Comparison of ENCODE assay signal across 10 mouse cellular contexts in genomic region chr1:160259884-160260283, GRCm38 (mm10). TPM values are rescaled to one million over a fixed set of nuclear protein-coding genes. Genes with fewer than 3 reads are reported as not detected.
DNase-seq lines count a peak whose midpoint lies in the region; ATAC-seq and TF ChIP-seq lines count a peak whose summit lies in the region.
"Had no signal": no experiment of that assay in that cellular context is flagged by ENCODE, and none has a peak within 500 bp of the region (broad histone marks: within the 10 kb centered on the region; RNA-seq: fewer than 3 reads in every experiment).

No protein-coding gene starts in this region.

- no peak overlapping the region for H3K4me3 ChIP-seq in lung, postnatal 0 days (ENCODE audit: low read depth, low read length)
- no peak overlapping the region for H3K4me3 ChIP-seq in left cerebral cortex, adult 2 months
- H3K4me3 ChIP-seq: embryonic facial prominence, embryonic 12.5 days; limb, embryonic 13.5 days had no signal

- no peak for TF ChIP-seq EP300 in lung, postnatal 0 days (IDR thresholded peaks at IDR 0.05)

- intact Hi-C loops in left cerebral cortex, adult 2 months (cut with DNase I) = no loop called here

- H3K36me3 ChIP-seq in lung, postnatal 0 days (ENCODE audit: insufficient read depth, low read length) = no peaks in the 10 kb centered on the region; the same call in 1 of the 2 replicates
- H3K36me3 ChIP-seq: embryonic facial prominence, embryonic 12.5 days; limb, embryonic 13.5 days had no signal

- H3K27ac ChIP-seq in lung, postnatal 0 days (ENCODE audit: low read length) = no peak overlapping the region
- no peak overlapping the region for H3K27ac ChIP-seq in left cerebral cortex, adult 2 months
- H3K27ac ChIP-seq: embryonic facial prominence, embryonic 12.5 days; limb, embryonic 13.5 days had no signal

- WGBS in lung, postnatal 0 days = 27% methylated on average over 7 of the region's 7 CpGs

- H3K4me2 ChIP-seq in lung, postnatal 0 days (replicated peaks; ENCODE audit: low read depth, low read length) = no peak overlapping the region
- H3K4me2 ChIP-seq: embryonic facial prominence, embryonic 12.5 days; limb, embryonic 13.5 days had no signal

- H3K9me3 ChIP-seq in lung, postnatal 0 days (ENCODE audit: low read length) = no peaks in the 10 kb centered on the region
- H3K9me3 ChIP-seq: embryonic facial prominence, embryonic 12.5 days; limb, embryonic 13.5 days had no signal

- no peak overlapping the region for H3K9ac ChIP-seq in lung, postnatal 0 days (replicated peaks; ENCODE audit: low read depth)
- H3K9ac ChIP-seq: embryonic facial prominence, embryonic 12.5 days; limb, embryonic 13.5 days had no signal

- peaks cover 7% of the 10 kb centered on the region; the same call in 1 of the 2 replicates for H3K4me1 ChIP-seq in lung, postnatal 0 days (ENCODE audit: insufficient read depth, low read depth, low read length)

- no peaks in the 10 kb centered on the region for H3K27me3 ChIP-seq in lung, postnatal 0 days (replicated peaks; ENCODE audit: insufficient read depth, low read length)
- H3K27me3 ChIP-seq: embryonic facial prominence, embryonic 12.5 days; limb, embryonic 13.5 days had no signal

- DNase-seq in cerebellum, postnatal 4 days (ENCODE audit: low spot score in 2 of 2) = no peak
- peak; percentile 60 for DNase-seq in cerebellum, adult 11-12 months
- DNase-seq in forelimb bud, embryonic 11.5 days (ENCODE audit: low read depth, low spot score) = peak; percentile 17
- DNase-seq in lung, postnatal 0 days (ENCODE audit: low spot score) = peak; percentile 90
- no peak for DNase-seq in frontal cortex, postnatal 36 days (ENCODE audit: low spot score in 2 of 2)
- no peak for DNase-seq in testis, postnatal 14 days (ENCODE audit: low spot score)
- DNase-seq in left cerebral cortex, adult 2 months (ENCODE audit: extremely low spot score in 1 of 2, low spot score in 2 of 2) = no peak

- no peak for TF ChIP-seq CTCF in lung, postnatal 0 days (IDR thresholded peaks at IDR 0.05)
- no peak for TF ChIP-seq CTCF in left cerebral cortex, adult 2 months (IDR thresholded peaks at IDR 0.05)

- peak; percentile 54 for ATAC-seq in cerebellum, adult (ENCODE audit: insufficient number of reproducible peaks, low FRiP score, low TSS enrichment)
- peak; percentile 28 for ATAC-seq in lung, postnatal 0 days

RNA-seq across cellular contexts. Expression of gene Cacybp, which starts 47.2 kb away (rescaled TPM):
- 82.5 and 102 TPM in 2 replicates for polyA plus RNA-seq in lung, postnatal 0 days (2015; fragmentation: Nextera tagmentation; extraction: Ambion mirVana)
- 10 to 100 TPM; 85.3 to 87.5 TPM for total RNA-seq in left cerebral cortex, adult 2 months (2021)

Comparison
In these comparisons a context has a peak if more than half of its experiments do, and no peak if none do; other contexts are left out.
1. DNase-seq: peak in cerebellum, adult 11-12 months (single experiment), forelimb bud, embryonic 11.5 days (single experiment) and lung, postnatal 0 days (single experiment); none in cerebellum, postnatal 4 days (0 of 2), frontal cortex, postnatal 36 days (0 of 2), testis, postnatal 14 days (single experiment) and left cerebral cortex, adult 2 months (0 of 2).